In the genomic region with DNA sequence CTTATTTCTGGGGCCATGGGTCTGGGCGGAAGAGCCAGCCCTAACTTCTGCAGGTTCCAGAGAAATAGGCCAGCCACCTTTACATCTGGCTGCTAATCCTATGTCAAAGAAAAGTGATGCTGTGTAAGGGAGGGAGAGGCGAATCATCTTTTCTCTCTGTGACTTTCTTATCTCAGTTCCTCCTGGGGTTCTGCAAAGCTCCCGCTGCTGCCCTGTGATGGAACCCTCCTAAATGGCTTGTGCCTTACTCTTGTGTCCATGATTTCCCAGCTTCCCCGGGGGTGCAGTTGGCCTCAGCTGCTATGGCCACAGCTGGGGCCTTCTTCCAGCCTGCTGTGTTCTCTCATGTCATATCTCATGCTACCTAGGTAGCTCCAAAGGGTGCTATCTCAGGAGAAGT, we compare ENCODE assay signal across 30 mouse cellular contexts. TPM values are rescaled to one million over a fixed set of nuclear protein-coding genes. Genes with fewer than 3 reads are reported as not detected.
DNase-seq lines count a peak whose midpoint lies in the region; ATAC-seq and TF ChIP-seq lines count a peak whose summit lies in the region.
"Had no signal": no experiment of that assay in that cellular context is flagged by ENCODE, and none has a peak within 500 bp of the region (broad histone marks: within the 10 kb centered on the region; RNA-seq: fewer than 3 reads in every experiment).

No protein-coding gene starts in this region.

- H3K4me2 ChIP-seq in limb, embryonic 11.5 days (ENCODE audit: low read depth, severe bottlenecking): no peak overlapping the region
- H3K4me2 ChIP-seq in liver, embryonic 14.5 days (ENCODE audit: low read depth): peak overlapping the region; percentile 58
- H3K4me2 ChIP-seq: embryonic facial prominence, embryonic 15.5 days; hindbrain, embryonic 12.5 days; intestine, embryonic 15.5 days; limb, embryonic 12.5 days; neural tube, embryonic 15.5 days had no signal

- DNase-seq in limb, embryonic 11.5 days (ENCODE audit: low spot score): no peak
- DNase-seq in limb, embryonic 10.5 days (ENCODE audit: low spot score): no peak
- no peak for DNase-seq in liver, embryonic 14.5 days (ENCODE audit: low read depth in 3 of 3, low spot score in 3 of 3)
- no peak for DNase-seq in gastrocnemius, postnatal 25 days
- DNase-seq in spleen, postnatal 4 days (ENCODE audit: low spot score in 2 of 2): no peak
- DNase-seq in gastrocnemius, postnatal 10 days: no peak
- DNase-seq: adrenal gland, postnatal 36 days; cerebellum, adult 8-10 months; cerebellum, postnatal 25 days; gastrocnemius, adult 2 months; kidney, adult 2 months; kidney, postnatal 36 days; lung, adult 18-20 months; lung, postnatal 4 days; midbrain, embryonic 14.5 days; retina, postnatal 1 day; right cerebral cortex, postnatal 14 days had no signal

- no peaks in the 10 kb centered on the region for H3K36me3 ChIP-seq in limb, embryonic 11.5 days (ENCODE audit: control insufficient read depth, insufficient read depth, low read length)
- no peaks in the 10 kb centered on the region for H3K36me3 ChIP-seq in limb, embryonic 10.5 days
- H3K36me3 ChIP-seq in liver, embryonic 14.5 days (replicated peaks; ENCODE audit: control insufficient read depth, insufficient read depth, low read depth): no peaks in the 10 kb centered on the region
- H3K36me3 ChIP-seq: embryonic facial prominence, embryonic 10.5 days; embryonic facial prominence, embryonic 15.5 days; hindbrain, embryonic 12.5 days; intestine, embryonic 15.5 days; limb, embryonic 12.5 days; neural tube, embryonic 15.5 days had no signal

- no peak for TF ChIP-seq EP300 in liver, embryonic 14.5 days (IDR thresholded peaks at IDR 0.05; ENCODE audit: low read depth)

- no peak for ATAC-seq in limb, embryonic 11.5 days (ENCODE audit: insufficient number of reproducible peaks, low FRiP score, low TSS enrichment, low read depth)
- ATAC-seq in erythroid progenitor cell, adult 5-6 weeks (replicated peaks; ENCODE audit: low FRiP score, poor library complexity, severe bottlenecking): peak; percentile 24; the same call in 1 of the 2 replicates
- ATAC-seq in liver, embryonic 14.5 days (ENCODE audit: insufficient read depth): peak; percentile 65
- peak; percentile 38 for ATAC-seq in megakaryocyte-erythroid progenitor cell, adult 5-6 weeks (replicated peaks; ENCODE audit: low FRiP score, low TSS enrichment, poor library complexity, severe bottlenecking)
- ATAC-seq: forebrain, embryonic 16.5 days; hindbrain, postnatal 0 days; intestine, embryonic 15.5 days; lung, postnatal 0 days had no signal

- no peak overlapping the region for H3K4me3 ChIP-seq in limb, embryonic 11.5 days (ENCODE audit: low read depth, low read length)
- no peak overlapping the region for H3K4me3 ChIP-seq in limb, embryonic 10.5 days
- 0 out of 4 replicates have a peak overlapping the region, but pooled peaks of 1 of the 2 experiments have one; percentile 18 for H3K4me3 ChIP-seq in liver, embryonic 14.5 days (ENCODE audit: insufficient read depth in 1 of 2, low read depth in 2 of 2, low read length in 2 of 2)
- H3K4me3 ChIP-seq: embryonic facial prominence, embryonic 10.5 days; embryonic facial prominence, embryonic 15.5 days; gastrocnemius, adult 2 months; hindbrain, embryonic 12.5 days; intestine, embryonic 15.5 days; layer of hippocampus, adult 2 months; left cerebral cortex, adult 2 months; limb, embryonic 12.5 days; neural tube, embryonic 15.5 days had no signal

- H3K4me1 ChIP-seq in limb, embryonic 11.5 days (ENCODE audit: control insufficient read depth, insufficient read depth, low read length): no peaks in the 10 kb centered on the region
- H3K4me1 ChIP-seq in limb, embryonic 10.5 days: no peaks in the 10 kb centered on the region
- peaks cover 40 to 56% of the 10 kb centered on the region in 2 experiments for H3K4me1 ChIP-seq in liver, embryonic 14.5 days (replicated peaks; ENCODE audit: control insufficient read depth in 2 of 2, insufficient read depth in 2 of 2, low read length in 1 of 2)
- H3K4me1 ChIP-seq: embryonic facial prominence, embryonic 15.5 days; hindbrain, embryonic 12.5 days; intestine, embryonic 15.5 days; limb, embryonic 12.5 days; neural tube, embryonic 15.5 days had no signal

- TF ChIP-seq CTCF in liver, embryonic 14.5 days (IDR thresholded peaks at IDR 0.05; ENCODE audit: low read depth): no peak

- no peak overlapping the region for H3K27ac ChIP-seq in limb, embryonic 11.5 days (replicated peaks; ENCODE audit: low read depth, low read length)
- H3K27ac ChIP-seq in limb, embryonic 10.5 days: no peak overlapping the region
- peak overlapping the region; percentile 66 for H3K27ac ChIP-seq in liver, embryonic 14.5 days
- H3K27ac ChIP-seq: embryonic facial prominence, embryonic 10.5 days; embryonic facial prominence, embryonic 15.5 days; gastrocnemius, adult 2 months; hindbrain, embryonic 12.5 days; hindbrain, postnatal 0 days; intestine, embryonic 15.5 days; layer of hippocampus, adult 2 months; left cerebral cortex, adult 2 months; limb, embryonic 12.5 days; neural tube, embryonic 15.5 days had no signal

- H3K9me3 ChIP-seq in limb, embryonic 11.5 days (ENCODE audit: control insufficient read depth, low read length): no peaks in the 10 kb centered on the region
- no peaks in the 10 kb centered on the region for H3K9me3 ChIP-seq in limb, embryonic 10.5 days (replicated peaks)
- H3K9me3 ChIP-seq in liver, embryonic 14.5 days (ENCODE audit: control insufficient read depth, low read length): no peaks in the 10 kb centered on the region
- H3K9me3 ChIP-seq: embryonic facial prominence, embryonic 10.5 days; embryonic facial prominence, embryonic 15.5 days; hindbrain, embryonic 12.5 days; intestine, embryonic 15.5 days; limb, embryonic 12.5 days; neural tube, embryonic 15.5 days had no signal

- H3K27me3 ChIP-seq in limb, embryonic 11.5 days (ENCODE audit: control insufficient read depth, insufficient read depth, low read length): no peaks in the 10 kb centered on the region
- no peaks in the 10 kb centered on the region for H3K27me3 ChIP-seq in limb, embryonic 10.5 days (ENCODE audit: low read depth, poor library complexity, severe bottlenecking)
- H3K27me3 ChIP-seq in liver, embryonic 14.5 days (ENCODE audit: control insufficient read depth, insufficient read depth, low read length): no peaks in the 10 kb centered on the region
- H3K27me3 ChIP-seq: embryonic facial prominence, embryonic 15.5 days; hindbrain, embryonic 12.5 days; intestine, embryonic 15.5 days; limb, embryonic 12.5 days; neural tube, embryonic 15.5 days had no signal

- 86% methylated on average over 4 of the region's 4 CpGs for WGBS in limb, embryonic 11.5 days
- 87% methylated on average over 4 of the region's 4 CpGs for WGBS in limb, embryonic 10.5 days
- WGBS in liver, embryonic 14.5 days (ENCODE audit: insufficient replicate concordance): 30% methylated on average over 4 of the region's 4 CpGs

- H3K9ac ChIP-seq in limb, embryonic 11.5 days (ENCODE audit: low read length): peak overlapping the region; percentile 22; the same call in 1 of the 2 replicates
- H3K9ac ChIP-seq in liver, embryonic 14.5 days (replicated peaks): peak overlapping the region; percentile 52; the same call in 1 of the 2 replicates
- H3K9ac ChIP-seq: embryonic facial prominence, embryonic 15.5 days; hindbrain, embryonic 12.5 days; intestine, embryonic 15.5 days; limb, embryonic 12.5 days; neural tube, embryonic 15.5 days had no signal

RNA-seq across cellular contexts. Expression of a gene that starts 5.7 kb away (rescaled TPM):
- polyA plus RNA-seq in limb, embryonic 11.5 days (2014; fragmentation: Nextera tagmentation; extraction: Ambion mirVana): 2.5 and 2.6 TPM in 2 replicates
- polyA plus RNA-seq in limb, embryonic 10.5 days (2016; fragmentation: Nextera tagmentation; extraction: Ambion mirVana): 2.3 and 2.6 TPM in 2 replicates
- total RNA-seq in erythroid progenitor cell, adult 5-6 weeks (2015; ENCODE audit: low replicate concordance): 3.2 and 7.1 TPM in 2 replicates
- 8.6 and 11.2 TPM in 2 replicates for total RNA-seq in erythroid progenitor cell, adult 5-6 weeks (2017; ENCODE audit: low replicate concordance)
- 1.2 and 1.5 TPM in 2 replicates for polyA plus RNA-seq in liver, embryonic 14.5 days (2012; rRNA removed)
- polyA plus RNA-seq in liver, embryonic 14.5 days (2014; fragmentation: Nextera tagmentation; extraction: Ambion mirVana): 2.3 and 2.6 TPM in 2 replicates
- 4.4 and 6.9 TPM in 2 replicates for total RNA-seq in megakaryocyte-erythroid progenitor cell, adult 5-6 weeks (2014; fragmentation: Nextera tagmentation)
- 8.5 and 9.0 TPM in 2 replicates for total RNA-seq in megakaryocyte-erythroid progenitor cell, adult 5-6 weeks (2017)
- total RNA-seq in gastrocnemius, postnatal 25 days (2021): 1 to 10 TPM in 1 of 2 experiments, under 1 TPM in 1; 0.82 to 1.3 TPM
- total RNA-seq in gastrocnemius, postnatal 10 days (2021): 1 to 10 TPM; 3.0 to 3.3 TPM
